Comparison of ENCODE assay signal across 20 mouse cellular contexts in genomic region chr6:71257375-71257774, GRCm38 (mm10). TPM values are rescaled to one million over a fixed set of nuclear protein-coding genes. Genes with fewer than 3 reads are reported as not detected.
"Had no signal": no experiment of that assay in that cellular context is flagged by ENCODE, and none has a peak within 500 bp of the region (broad histone marks: within the 10 kb centered on the region; RNA-seq: fewer than 3 reads in every experiment).

No protein-coding gene starts in this region.

- H3K27ac ChIP-seq: midbrain, embryonic 13.5 days; midbrain, embryonic 15.5 days; neural tube, embryonic 12.5 days; stomach, embryonic 15.5 days; stomach, postnatal 0 days had no signal

- DNase-seq: lung, adult 18-20 months; lung, embryonic 14.5 days; lung, postnatal 10 days; lung, postnatal 4 days; right cerebral cortex, postnatal 14 days; thymus, adult 18-20 months; thymus, postnatal 14 days; thymus, postnatal 36 days had no signal

- H3K4me1 ChIP-seq: midbrain, embryonic 13.5 days; midbrain, embryonic 15.5 days; neural tube, embryonic 12.5 days had no signal

- H3K27me3 ChIP-seq: midbrain, embryonic 13.5 days; midbrain, embryonic 15.5 days; neural tube, embryonic 12.5 days; stomach, embryonic 15.5 days had no signal

- ATAC-seq: midbrain, embryonic 13.5 days; midbrain, embryonic 15.5 days had no signal

- H3K4me3 ChIP-seq: megakaryocyte, embryonic 14.5 days; midbrain, embryonic 13.5 days; midbrain, embryonic 15.5 days; neural tube, embryonic 12.5 days; stomach, embryonic 15.5 days had no signal

- H3K9ac ChIP-seq: lung, embryonic 14.5 days; midbrain, embryonic 13.5 days; midbrain, embryonic 15.5 days; neural tube, embryonic 12.5 days; stomach, embryonic 15.5 days had no signal

- H3K4me2 ChIP-seq: lung, embryonic 14.5 days; midbrain, embryonic 11.5 days; midbrain, embryonic 13.5 days; midbrain, embryonic 15.5 days; neural tube, embryonic 12.5 days; stomach, embryonic 15.5 days had no signal

- H3K36me3 ChIP-seq: midbrain, embryonic 13.5 days; midbrain, embryonic 15.5 days; neural tube, embryonic 12.5 days; stomach, embryonic 15.5 days had no signal

- H3K9me3 ChIP-seq: megakaryocyte, embryonic 14.5 days; midbrain, embryonic 13.5 days; midbrain, embryonic 15.5 days; neural tube, embryonic 12.5 days; stomach, embryonic 15.5 days had no signal

RNA-seq across cellular contexts. Expression of gene Fabp1, which starts 57.7 kb away (rescaled TPM):
- total RNA-seq: megakaryocyte progenitor cell, adult 5-6 weeks; midbrain, postnatal 0 days; monocyte, adult 5-6 weeks; neutrophil, adult 5-6 weeks had no signal
- polyA plus RNA-seq: lung, embryonic 14.5 days; midbrain, embryonic 11.5 days; midbrain, embryonic 13.5 days; midbrain, postnatal 0 days; neural tube, embryonic 12.5 days; neural tube, embryonic 14.5 days had no signal
